Mouse (Mus musculus) bone marrow macrophage, adult 2 months (primary cell): ENCODE results near the gene Aadac. TPM values are rescaled to one million over a fixed set of nuclear protein-coding genes. Genes with fewer than 3 reads are reported as not detected.

Source experiments
- H3K27ac ChIP-seq: 2 replicates; pipeline ENCODE4 v1.5.1; 2012; ENCODE audit warnings: low read depth, low read length; ENCODE audit not compliant: insufficient read depth
- H3K4me1 ChIP-seq: 2 replicates; pipeline ENCODE4 v1.6.1; 2012; ENCODE audit warnings: low read length; ENCODE audit not compliant: control insufficient read depth, insufficient read depth
- H3K4me3 ChIP-seq: 2 replicates; pipeline ENCODE4 v1.5.1; 2012; ENCODE audit warnings: mild to moderate bottlenecking, low read length, moderate library complexity; ENCODE audit not compliant: insufficient read depth
- CTCF ChIP-seq: IDR thresholded peaks from 2 replicates; pipeline ENCODE4 v1.5.1; 2012; ENCODE audit warnings: low read depth, mild to moderate bottlenecking, low read length, moderate library complexity
- POLR2A ChIP-seq: IDR thresholded peaks from 2 replicates; pipeline ENCODE4 v1.6.1; 2012; ENCODE audit warnings: mild to moderate bottlenecking, low read depth, low read length, borderline replicate concordance
- polyA plus RNA-seq: library from polyadenylated mRNA; stranded (reverse); fragments of >200 nt; gene quantifications from 2 replicates; pipeline ENCODE4 v1.2.4, GENCODE M21; 2012; ENCODE audit not compliant: missing spikeins, insufficient read depth, insufficient read length

Aadac gene
- polyA plus RNA-seq = not detected in 2 replicates

DNA sequence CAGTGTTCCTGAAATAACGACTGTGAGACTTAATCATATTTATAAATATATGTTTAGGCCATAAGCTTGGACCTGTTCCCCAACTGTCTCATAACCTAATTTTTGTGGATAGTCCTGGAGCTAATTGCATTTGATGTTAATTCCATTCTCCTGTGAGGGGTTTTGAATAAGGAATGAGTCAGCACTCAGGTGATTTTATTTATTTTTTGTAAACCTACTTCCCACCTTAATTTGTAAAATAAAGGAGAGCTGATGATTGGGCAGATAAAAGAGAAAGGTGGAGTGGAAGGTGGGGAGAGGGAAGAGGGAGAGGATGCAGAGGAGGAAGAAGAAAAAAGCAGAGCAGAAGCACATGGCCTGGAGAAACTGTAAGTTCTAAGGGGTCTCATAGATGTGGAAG, at the start of gene Aadac:
Gene Aadac, plus strand, starts transcription at position 301 of the 400 bp plus-strand sequence.
- TF ChIP-seq POLR2A (no peak), CTCF (no peak)
- Histone ChIP-seq H3K4me1 (no peaks in the 10 kb centered on the region), H3K4me3 (no peak within 1 kb of the TSS), H3K27ac (no peak within 1 kb of the TSS)

DNA sequence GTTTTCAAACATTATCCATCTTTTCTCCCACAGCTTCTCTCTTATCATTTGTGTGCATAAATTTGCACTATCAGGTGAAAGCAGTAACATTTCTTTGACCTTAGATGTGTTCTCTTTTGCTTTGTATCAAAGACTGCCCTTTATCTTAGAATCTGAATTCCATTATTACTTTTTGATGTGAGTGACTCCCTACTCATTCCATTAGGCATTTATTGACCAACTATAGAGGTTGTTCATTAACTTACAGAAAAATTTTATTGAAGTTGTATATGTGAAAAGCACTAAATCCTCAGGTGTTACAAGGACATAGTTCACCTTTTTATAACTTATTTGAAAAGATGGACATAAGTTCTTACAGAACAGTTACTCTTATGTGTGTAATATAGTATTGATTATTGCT, 21.9 kb upstream of the Aadac start:
- no peaks in the 10 kb centered on the region for H3K4me1 ChIP-seq
- H3K4me3 ChIP-seq = no peak overlapping the region
- TF ChIP-seq CTCF (no peak), POLR2A (no peak)
- no peak overlapping the region for H3K27ac ChIP-seq

DNA sequence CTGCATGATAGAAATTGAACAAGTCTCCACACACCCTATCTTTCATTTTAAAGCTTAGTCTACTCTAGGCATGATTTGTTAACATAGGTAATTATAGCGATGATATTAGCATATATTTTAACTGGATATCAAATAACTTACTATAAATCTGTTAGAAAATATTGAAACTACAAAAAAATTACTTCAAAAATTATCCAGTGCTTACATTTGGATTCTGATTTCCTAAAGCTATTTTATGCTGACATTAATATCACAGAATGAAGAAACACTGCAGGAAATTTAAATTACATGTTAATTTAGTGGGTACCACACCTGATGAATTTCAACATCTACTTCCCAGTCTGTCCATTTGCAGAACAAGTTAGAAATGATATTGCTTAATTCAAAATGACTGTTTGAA, 19.1 kb upstream of the Aadac start, which contains the start of gene Aadacl2:
Gene Aadacl2, plus strand, starts transcription at position 301 of the 400 bp plus-strand sequence.
- TF ChIP-seq CTCF (no peak), POLR2A (no peak)
- Histone ChIP-seq H3K4me3 (no peak within 1 kb of the TSS), H3K27ac (no peak within 1 kb of the TSS), H3K4me1 (no peaks in the 10 kb centered on the region)

DNA sequence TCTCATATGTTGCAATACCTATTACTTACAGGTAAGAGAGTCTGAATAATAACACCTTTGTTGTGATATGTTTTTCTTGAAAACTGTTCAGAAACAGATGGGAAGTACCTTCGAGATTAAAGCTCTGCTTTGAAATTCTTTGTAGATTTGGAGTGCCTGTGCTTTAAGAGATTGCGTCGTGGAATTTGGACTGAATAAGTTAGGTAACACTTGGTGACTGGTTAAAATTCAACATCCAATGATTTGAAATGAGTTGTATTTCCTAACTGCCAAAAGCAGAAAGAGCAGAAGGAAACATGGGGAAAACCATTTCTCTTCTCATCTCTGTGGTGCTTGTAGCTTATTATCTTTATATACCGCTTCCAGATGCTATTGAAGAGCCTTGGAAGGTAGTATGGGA, 6.0 kb downstream of the Aadac start:
- no peak overlapping the region for H3K4me3 ChIP-seq

DNA sequence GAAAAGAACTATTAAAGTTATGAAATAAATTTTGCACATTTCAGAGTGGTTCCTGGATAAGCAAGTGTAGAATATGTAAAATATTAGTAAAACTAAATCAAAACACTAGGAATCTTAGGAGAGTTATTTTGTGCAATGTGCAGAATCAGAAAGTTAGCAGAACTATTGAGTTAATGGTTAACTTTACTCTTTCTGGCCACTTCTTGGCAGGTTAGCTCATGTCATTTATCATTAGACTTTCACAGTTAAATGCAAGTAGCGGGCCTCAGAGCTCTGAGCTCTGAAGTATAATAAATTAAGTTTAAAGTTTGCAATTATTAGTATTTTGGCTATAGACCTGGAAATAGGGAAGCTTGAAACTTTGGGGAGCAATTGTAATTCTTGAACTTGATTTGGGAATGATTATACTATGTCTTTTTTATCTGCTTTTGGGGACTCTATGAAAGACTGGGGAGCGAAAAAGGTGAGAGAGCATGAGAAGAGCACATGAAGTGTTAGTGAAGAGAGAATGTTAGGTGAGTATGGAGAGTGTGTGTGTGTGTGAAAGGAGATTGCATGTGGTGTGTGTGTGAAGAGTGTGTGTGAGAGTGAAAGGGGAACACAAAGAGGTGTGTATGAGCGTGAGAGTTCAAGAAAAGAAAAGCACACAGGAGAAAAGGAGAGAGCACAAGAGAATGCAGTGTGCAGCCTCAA, 20.9 kb downstream of the Aadac start:
- TF ChIP-seq CTCF (no peak), POLR2A (no peak)
- Histone ChIP-seq H3K4me3 (no peak overlapping the region), H3K4me1 (no peaks in the 10 kb centered on the region), H3K27ac (no peak overlapping the region)

More for the DNA sequence above, 6.0 kb downstream of the Aadac start:
- no peak overlapping the region for H3K27ac ChIP-seq
- no peak for TF ChIP-seq POLR2A
- TF ChIP-seq CTCF = no peak
- H3K4me1 ChIP-seq = no peaks in the 10 kb centered on the region

DNA sequence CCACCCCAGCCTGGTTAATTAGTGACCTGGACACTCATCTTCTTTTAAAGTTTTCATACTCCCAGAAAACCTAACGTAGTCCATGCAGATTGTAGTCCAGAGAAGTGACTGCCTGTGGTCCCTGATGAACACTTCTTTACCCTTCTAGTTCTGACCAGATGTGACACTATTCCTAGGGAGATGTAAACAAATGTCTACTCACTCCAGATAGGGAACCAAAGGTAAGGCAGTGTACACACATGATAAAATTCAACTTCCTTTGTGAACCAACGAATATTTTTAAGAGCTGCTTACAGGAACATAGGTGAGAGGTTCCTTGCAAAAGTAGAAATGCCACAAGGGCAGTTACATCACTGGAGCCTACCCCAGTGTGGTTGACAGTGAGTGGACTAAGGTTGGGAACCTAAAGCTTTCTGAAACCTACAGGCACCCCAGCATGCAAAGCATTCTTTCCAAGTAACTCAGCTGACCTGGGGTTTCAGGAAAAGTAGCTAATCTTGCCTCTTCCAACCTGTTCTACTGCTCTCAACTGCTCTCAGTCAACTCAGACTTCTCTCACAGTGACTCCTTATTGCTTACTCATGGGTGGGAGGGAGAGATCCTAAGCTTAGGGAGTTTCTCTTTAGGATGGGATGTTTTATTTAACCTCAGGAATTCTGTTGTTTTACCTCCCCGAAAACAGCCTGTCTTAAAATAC, 27.9 kb downstream of the Aadac start:
- Histone ChIP-seq H3K27ac (no peak overlapping the region), H3K4me1 (no peaks in the 10 kb centered on the region), H3K4me3 (no peak overlapping the region)
- TF ChIP-seq POLR2A (no peak), CTCF (no peak)

DNA sequence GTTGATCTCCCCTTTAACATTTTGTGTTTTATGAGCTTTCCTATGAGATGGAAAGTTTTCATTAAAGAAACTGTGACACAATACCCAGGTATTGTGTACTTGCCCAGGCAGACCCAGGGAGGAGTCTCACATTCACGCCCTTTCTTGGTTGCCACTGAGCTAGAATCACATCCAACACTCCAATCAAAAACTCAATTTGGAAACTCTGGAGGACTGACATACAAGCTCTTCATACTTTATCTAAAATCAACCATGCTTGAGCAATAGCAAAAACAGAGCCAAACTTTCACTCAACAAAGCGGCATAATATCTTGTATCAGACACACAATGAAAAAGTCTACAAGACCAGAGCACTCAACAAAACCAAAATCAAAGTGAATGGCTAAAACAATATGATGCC, 28.4 kb downstream of the Aadac start:
- no peak overlapping the region for H3K4me3 ChIP-seq
- TF ChIP-seq POLR2A (no peak), CTCF (no peak)
- no peaks in the 10 kb centered on the region for H3K4me1 ChIP-seq
- no peak overlapping the region for H3K27ac ChIP-seq

DNA sequence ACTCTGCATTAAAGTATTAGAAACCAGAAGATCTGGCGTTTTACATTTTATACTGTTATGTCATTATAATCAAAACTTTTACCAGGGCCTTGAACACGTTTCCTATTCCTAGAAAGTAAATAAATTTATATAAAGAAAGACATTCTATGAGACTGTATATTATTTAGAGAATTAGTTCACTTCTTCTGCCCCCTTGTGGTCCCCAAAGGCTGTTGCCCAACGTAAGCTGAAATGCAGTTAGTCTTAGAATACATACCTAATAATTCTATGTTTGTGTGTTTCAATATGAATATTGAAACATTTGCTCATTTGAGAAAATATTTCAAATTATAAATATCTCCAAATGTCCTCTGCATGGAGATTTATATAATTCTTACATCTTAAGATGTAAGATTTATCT, 30.9 kb downstream of the Aadac start:
- H3K27ac ChIP-seq = no peak overlapping the region
- H3K4me1 ChIP-seq = peaks cover 8% of the 10 kb centered on the region
- no peak overlapping the region for H3K4me3 ChIP-seq
- TF ChIP-seq CTCF (no peak), POLR2A (no peak)

DNA sequence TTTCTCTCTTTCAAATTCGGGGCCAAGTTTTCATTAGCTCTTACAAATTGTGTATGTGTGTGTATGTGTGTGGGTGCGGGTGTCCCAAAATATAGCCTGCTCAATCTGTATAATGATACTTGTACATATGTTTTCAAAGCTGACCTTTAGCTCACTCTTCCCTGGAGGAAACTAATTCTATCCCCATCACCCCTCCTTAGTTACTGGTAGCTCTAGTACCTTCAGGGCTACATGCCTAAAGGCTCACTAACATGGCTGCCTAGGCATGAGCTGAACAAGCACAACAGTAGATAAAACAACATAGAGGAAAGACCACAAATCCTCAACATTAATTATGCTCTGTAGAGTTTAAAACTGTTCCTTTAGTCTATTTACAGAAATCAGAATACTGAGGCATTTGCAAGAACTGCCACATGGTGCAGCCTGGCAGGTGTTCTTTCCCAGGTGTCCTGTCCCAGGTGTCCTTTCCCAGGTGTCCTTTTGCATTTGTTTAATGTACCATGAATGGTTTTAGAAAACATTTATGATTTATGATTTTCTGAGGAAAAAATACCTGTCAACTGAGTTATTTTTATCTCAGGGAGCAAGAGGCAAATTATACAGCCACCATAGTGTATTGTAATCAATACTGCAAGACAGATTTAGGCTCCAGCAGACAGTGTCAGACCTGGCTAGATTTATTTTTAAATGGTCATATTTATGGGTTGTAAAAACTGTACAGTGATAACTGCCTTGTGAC, 31.7 kb downstream of the Aadac start:
- Histone ChIP-seq H3K27ac (no peak overlapping the region), H3K4me1 (peaks cover 8% of the 10 kb centered on the region), H3K4me3 (no peak overlapping the region)
- TF ChIP-seq CTCF = no peak
- no peak for TF ChIP-seq POLR2A

DNA sequence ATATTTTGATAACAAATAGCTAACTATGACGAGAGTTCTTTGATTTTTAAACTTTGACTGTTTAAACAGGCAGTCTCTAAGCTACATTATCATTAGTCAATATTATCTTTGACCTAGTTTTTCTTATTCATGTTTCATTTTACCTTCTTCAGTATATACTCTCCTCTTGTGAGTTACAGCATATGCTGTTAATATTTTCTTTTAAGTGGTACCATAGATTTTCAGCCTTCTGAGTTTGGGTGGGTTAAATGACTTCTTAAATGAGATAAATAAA, 32.2 kb downstream of the Aadac start:
- Histone ChIP-seq H3K4me1 (peaks cover 8% of the 10 kb centered on the region), H3K27ac (no peak overlapping the region), H3K4me3 (no peak overlapping the region)
- no peak for TF ChIP-seq POLR2A
- TF ChIP-seq CTCF = no peak
